Mouse (Mus musculus): ENCODE results near the gene Kcnn1.

Gene Kcnn1

DNA sequence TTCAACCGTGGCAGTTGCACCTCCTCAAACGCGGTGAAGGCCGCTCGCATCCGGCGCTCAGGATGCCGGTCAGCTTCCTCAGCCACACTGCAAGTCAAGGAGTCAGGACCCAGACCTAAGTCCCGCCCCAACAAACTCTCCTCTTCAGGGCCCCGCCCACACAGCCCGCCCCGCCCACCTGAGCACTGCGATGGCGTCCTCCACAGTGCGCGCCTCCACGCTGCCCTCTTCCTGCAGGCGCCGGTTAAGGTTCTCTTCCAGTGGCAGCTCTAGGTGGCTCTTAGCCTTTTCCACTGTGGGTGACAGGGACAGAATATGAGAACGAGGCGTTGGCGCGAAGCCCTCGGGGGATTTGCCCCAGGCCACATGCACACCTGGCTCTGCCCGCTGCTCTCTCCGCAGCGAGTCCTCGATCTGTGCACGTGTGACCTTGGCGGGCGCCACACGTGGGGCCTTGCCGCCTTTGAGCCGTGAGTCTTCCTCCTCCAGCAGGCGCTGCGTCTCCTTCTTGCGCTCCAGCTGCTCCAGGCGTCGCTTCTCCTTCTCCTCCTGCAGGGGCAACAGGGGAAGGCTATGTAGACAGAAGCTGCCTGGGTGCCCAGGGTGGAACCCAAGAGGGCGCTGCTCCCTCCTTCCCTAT is 5.6 kb upstream of the Kcnn1 start:
- peak; percentile 95 for DNase-seq (ENCODE audit: low read depth, low spot score)

DNA sequence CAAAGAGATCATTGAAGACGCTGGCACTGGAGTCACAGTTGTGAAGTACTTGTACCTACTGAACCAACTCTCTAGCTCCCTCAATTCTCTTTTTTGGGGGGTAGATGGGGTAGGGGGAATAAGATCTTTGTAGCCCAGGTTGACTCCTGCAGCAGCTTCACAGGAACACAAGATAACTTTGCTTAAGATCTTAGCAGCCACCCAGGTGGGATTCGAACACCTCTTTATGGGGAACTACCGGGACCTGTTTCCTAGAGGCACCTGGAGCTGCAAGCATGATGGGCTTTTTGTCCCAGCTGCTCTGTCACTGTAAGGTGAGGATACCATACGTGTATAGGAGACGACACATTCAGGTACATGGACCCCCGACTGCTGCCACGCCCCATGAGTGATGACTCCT is 3.5 kb upstream of the Kcnn1 start:
- DNase-seq (ENCODE audit: low read depth, low spot score): no peak

DNA sequence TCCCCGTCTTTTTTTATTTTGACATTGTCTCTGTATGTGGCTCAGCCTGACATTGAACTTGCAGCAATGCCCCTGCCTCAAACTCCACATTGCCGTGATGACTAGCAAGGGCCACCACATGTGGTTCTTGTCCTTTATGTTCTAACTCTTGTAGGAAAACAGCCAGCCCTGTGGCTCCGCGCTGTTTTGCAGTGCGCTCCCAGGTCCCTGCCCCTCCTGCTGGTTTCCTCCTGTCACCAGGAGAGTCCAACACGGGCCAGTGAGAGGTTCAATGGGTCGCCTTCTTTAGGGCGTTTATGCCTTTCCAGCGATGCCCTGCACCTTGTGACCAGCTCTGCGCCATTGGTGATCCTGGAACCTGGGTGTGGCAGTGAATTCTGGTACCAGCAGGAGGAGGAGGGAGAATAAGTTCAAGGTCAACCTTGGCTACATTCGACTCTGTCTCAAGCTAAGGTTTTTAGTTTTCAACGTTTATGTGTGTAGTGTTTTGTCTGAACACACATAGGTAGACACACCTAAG is 3.0 kb upstream of the Kcnn1 start:
- no peak for DNase-seq (ENCODE audit: low read depth, low spot score)

GRCm38 (mm10) chr8:70865350-70866000 is 2.4 kb upstream of the Kcnn1 start:
- DNase-seq (ENCODE audit: low read depth, low spot score): peak; percentile 100

DNA sequence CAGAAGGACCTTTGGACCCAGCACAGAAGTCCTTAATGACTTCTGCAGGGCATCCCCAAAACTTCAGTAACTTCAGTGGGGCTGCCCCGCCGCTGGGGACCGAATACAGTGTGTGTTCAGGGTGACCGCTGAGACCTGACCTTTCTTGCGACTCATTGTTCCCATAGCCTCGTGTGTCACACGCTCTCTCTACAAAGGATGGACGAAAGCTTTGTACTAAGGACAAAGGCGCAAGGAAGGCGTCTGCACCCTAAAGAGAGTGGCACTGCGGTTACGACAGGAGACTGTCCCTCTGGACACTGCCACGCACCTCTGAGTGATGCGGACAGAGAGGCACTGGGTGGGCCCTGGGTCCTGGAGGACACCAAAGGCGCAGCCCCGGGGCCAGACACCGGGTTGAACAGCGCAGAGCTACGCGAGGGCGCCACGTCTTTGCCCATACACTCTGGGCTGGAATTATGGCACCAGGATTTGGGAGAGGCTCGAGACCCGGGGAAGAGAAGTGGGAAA is 1.7 kb upstream of the Kcnn1 start:
- peak; percentile 47 for DNase-seq (ENCODE audit: low read depth, low spot score)

GRCm38 (mm10) chr8:70863956-70864711 is 1.1 kb upstream of the Kcnn1 start:
- DNase-seq (ENCODE audit: low read depth, low spot score): peak; percentile 64

GRCm38 (mm10) chr8:70857516-70857915 is 5.5 kb downstream of the Kcnn1 start:
- peak; percentile 32 for DNase-seq (ENCODE audit: low read depth, low spot score)

DNA sequence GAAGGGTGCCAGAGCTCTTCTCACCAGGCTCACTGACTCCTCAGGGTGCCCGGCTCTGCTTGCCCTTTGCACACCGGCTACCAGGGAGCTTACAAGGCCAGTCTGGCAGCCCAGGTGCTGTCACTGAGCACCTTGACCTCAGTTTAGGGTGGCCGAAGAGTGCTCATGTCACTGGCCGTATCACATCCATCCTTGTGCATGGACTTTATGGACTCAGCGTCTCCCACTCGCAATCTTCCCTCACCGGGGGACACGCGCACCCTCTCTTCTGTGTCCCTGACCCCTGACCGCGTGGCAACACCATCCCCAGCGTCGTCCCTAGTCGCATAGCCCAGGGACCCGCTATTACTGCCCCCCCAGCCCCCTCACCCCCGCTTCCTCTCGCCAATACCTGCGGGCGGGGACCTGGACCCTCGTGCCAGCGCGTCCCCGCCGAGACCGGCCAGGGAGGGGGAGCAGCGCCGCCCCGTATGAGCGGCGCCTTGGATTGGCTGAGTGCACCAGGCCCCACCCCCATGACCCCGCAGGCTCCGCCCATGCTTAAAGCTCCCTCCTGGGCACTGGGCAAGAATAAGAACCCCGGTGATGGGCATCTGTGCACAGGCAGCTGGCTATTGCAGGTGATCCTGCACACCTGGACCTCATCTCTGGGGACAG is 6.4 kb downstream of the Kcnn1 start:
- peak; percentile 86 for DNase-seq (ENCODE audit: low read depth, low spot score)

DNA sequence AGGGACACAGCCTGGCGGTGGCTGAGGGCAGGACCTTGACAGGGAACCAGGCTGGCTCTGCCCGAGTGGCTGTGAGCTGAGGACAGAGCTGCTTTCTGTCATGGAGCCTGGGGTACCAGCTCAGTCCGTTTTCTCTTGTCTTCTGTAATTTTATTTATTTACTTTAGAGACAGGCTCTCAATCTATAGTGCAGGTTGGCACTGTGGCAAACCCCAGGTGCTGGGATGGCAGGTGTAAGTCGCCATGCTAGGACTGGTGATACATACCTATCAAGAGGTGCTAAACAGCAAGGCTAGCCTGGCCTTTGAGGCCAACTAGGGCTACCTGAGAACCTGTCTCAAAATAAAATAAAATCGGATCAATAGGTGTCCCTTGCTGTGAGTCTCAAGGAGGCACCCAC is 7.0 kb downstream of the Kcnn1 start:
- no peak for DNase-seq (ENCODE audit: low read depth, low spot score)

- peak; percentile 55 for DNase-seq (ENCODE audit: low read depth, low spot score)
Measured at GRCm38 (mm10) chr8:70853863-70854262, 9.2 kb downstream of the Kcnn1 start.

GRCm38 (mm10) chr8:70852595-70853231 is 10.3 kb downstream of the Kcnn1 start:
- DNase-seq (ENCODE audit: low read depth, low spot score): no peak

- no peak for DNase-seq (ENCODE audit: low read depth, low spot score)
Measured at GRCm38 (mm10) chr8:70851837-70852236, 11.2 kb downstream of the Kcnn1 start.

- no peak for DNase-seq (ENCODE audit: low read depth, low spot score)
Measured at GRCm38 (mm10) chr8:70850947-70851346, 12.1 kb downstream of the Kcnn1 start.

DNA sequence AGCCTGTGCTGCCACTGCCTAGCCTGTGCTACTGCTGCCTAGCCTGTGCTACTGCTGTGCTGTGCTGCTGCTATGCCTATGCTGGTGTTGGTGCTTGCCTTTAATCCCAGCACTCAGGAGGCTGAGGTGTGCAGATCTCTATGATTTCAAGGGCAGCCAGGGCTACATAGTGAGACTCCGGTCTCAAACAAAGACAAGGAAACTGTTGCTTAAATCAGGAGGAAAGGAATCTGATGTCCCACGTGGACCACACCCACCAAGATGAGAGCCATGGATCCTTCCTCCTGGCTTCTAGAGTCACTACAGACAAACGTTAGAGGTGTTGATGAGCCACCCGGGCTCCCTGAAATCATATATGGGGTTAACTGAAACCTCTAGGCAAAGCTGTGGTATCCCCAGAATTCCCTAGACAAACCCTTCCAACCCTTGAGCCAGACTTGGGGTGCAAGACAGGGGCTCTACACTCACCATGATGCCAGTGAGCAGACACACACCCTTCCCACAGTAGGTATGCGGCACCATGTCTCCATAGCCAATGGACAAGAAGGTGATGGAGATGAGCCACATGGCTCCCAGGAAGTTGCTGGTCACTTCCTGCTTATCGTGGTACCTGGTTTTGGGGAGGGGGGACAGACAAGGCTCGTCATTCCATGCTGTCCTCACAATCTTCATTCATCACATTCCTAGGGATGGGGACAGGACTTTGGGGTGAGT is 12.8 kb downstream of the Kcnn1 start:
- DNase-seq (ENCODE audit: low read depth, low spot score): no peak

GRCm38 (mm10) chr8:70849333-70849990 is 13.6 kb downstream of the Kcnn1 start:
- no peak for DNase-seq (ENCODE audit: low read depth, low spot score)

DNA sequence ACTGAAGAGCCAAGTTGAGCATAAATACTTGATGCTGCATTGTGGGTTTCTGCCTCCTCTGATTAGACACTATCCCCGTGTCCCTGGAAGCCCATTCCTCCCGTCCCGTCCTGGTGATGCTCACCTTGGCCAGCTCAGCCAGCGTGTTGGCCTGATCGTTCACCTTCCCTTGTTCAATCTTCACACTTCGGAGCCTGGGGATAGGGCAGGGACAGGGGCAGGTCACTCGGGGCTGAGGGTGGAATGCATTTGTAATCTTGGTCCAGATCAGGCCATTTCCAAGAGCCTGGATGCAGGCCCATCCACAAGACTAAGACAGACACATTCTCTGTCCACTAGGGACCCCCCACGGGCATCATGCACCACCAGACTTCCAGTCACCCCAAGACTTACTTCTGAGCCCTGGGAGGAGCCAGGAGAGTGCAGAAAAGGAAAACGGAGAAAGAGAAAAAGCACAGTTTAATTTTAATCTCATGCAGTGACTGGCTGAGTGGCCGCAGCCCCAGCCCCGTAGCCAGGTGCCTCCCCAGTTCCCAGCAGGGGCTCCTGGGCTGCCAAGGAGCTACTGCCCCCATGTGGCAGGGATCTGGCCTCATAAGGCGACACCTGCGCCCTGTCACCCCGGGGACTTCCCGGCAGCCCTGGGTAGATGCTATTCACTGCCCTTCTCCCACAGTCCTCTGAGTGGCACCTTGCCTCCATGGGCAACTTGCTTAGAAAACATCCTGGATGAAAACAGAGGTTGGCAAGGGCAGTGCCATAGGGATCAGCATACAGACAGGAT is 16.5 kb downstream of the Kcnn1 start:
- peak; percentile 84 for DNase-seq (ENCODE audit: low read depth, low spot score)

GRCm38 (mm10) chr8:70845108-70845507 is 17.9 kb downstream of the Kcnn1 start:
- no peak for DNase-seq (ENCODE audit: low read depth, low spot score)

DNA sequence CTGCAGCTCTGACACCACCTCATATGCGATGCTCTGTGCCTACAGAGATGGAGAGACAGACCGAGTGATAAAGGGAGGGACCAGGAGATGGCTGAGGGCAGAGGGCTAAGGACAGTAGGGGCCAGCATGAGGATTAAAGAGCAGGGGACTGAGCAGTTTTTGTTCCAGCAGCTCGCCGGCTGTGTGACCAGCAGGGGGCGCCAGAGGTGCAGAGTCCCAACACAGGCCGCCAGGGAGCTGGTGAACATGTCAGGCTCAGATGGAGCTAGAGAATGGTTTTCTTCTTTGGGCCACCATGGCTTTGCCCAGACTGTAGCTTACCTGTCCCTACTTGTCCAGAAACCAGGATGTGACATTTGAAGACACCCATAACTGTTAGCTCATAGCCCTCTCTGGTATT is 18.5 kb downstream of the Kcnn1 start:
- DNase-seq (ENCODE audit: low read depth, low spot score): peak; percentile 85

DNA sequence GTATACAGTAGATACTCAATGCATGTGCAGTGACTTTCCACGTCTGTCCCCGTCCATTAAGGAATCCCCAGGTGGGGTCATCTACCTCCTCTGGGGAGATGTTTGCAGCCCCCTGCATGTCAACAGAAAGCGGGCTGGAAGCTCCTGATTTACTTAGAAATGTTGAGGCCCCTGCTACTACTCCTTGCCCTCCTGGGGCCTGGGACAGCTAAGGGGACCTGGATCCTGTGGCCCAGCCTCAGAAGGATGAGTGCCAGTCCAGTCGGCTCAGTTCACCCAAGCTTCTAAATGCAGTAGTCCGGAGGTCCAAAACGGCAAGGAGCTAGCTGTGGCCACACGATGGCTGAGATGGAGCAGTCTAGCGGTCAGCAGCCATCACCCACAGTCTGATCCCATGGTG is 19.1 kb downstream of the Kcnn1 start:
- no peak for DNase-seq (ENCODE audit: low read depth, low spot score)
